Mouse (Mus musculus) C2C12 (cell line): ENCODE measurements around the gene Zfhx3.

Experiments used
- CEBPB ChIP-seq: IDR thresholded peaks from one replicate; pipeline ENCODE4 v1.6.1; 2011; ENCODE audit warnings: low read depth, mild to moderate bottlenecking, control low read depth, moderate library complexity
- CTCF ChIP-seq: IDR thresholded peaks from one replicate; pipeline ENCODE4 v1.5.1; 2011; ENCODE audit not compliant: control insufficient read depth, insufficient read depth, insufficient read length
- MAX ChIP-seq: IDR thresholded peaks from one replicate; pipeline ENCODE4 v1.6.1; 2011; ENCODE audit warnings: mild to moderate bottlenecking, control low read depth
- MYOG ChIP-seq: IDR thresholded peaks from one replicate; pipeline ENCODE4 v1.6.1; 2011; ENCODE audit not compliant: control insufficient read depth, insufficient read length; ENCODE audit errors: extremely low read depth

GRCm38 (mm10) chr8:108885861-108886260 is 943.4 kb downstream of the Zfhx3 start:
- TF ChIP-seq CTCF, result no peak
- TF ChIP-seq CEBPB, result no peak
- no peak for TF ChIP-seq MAX
- TF ChIP-seq MYOG, result no peak
